Mouse (Mus musculus): ENCODE measurements at regions not wholly inside any gene's neighbourhood (a gene's known extent, or its start where the extent isn't known, plus 50 kb on each side); places are given as distances from the start of the nearest gene placed in this dataset.

DNA sequence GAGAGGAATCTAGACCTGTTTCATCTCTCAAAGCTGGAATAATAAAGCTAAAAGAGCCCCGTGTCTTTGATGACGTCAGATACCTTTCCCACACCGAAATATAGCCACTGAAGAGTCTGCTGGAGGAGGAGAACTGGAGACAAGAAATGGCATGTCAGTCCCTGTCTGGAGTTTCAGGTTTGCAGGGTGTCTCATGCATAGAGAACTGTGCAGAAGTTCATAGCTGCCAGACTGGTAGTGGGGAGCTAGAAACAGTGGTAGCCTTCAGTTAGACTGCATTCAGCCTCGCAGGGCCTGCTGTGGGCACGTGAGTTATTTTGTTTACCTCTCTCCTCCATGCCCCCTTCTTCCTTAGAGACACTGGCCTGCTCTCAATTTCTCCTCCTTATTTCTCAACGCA lies 127.5 kb upstream of the Irx4 start:
- Histone ChIP-seq H3K27ac (no peak overlapping the region), H3K4me3 (no peak overlapping the region)
- intact Hi-C loops (cut with DNase I): no loop called here
- TF ChIP-seq CTCF (IDR thresholded peaks at IDR 0.05): no peak
- no peak for DNase-seq (ENCODE audit: extremely low spot score in 1 of 2, low spot score in 2 of 2)

DNA sequence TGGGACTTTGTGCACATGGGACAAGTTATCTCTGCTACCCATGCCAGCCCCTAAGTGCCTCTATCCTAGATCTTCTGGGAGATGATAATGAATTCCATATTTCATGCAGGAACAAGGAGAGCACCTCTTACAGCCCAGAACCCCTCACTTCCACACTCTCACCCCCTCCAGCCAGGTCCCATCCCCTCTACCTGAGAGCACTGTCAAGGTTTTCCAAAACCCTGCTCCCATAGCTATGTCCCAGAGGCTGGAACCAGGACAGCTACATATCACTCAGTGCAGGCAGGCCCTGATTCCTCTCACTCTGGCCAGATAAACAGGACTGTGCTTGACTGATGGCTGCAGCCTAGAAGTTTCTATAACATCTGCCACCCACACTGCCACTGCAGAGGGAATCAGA lies 125.3 kb upstream of the Irx4 start:
- intact Hi-C loops (cut with DNase I): no loop called here
- TF ChIP-seq CTCF (IDR thresholded peaks at IDR 0.05): no peak
- no peak for DNase-seq (ENCODE audit: extremely low spot score in 1 of 2, low spot score in 2 of 2)
- H3K4me3 ChIP-seq: no peak overlapping the region
- no peak overlapping the region for H3K27ac ChIP-seq

DNA sequence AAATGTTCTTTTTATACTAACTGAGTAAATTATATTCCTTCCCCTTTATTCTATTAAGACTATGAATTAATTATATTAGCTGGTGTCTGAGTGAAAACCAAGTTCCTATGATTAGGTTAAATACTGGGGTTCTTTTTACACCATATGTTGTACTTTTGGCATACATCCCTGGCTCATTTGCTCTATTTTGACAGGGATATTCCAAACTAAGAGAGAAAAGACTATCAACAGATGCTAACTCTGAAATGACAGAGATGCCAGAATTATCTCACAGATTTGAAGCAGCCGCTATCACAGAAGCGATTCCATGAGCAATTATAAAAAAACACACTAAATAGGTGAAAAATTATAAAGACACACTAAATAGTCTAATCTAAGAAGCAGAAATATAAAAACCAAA lies 119.0 kb upstream of the Irx4 start:
- no peak for TF ChIP-seq CTCF (IDR thresholded peaks at IDR 0.05)
- DNase-seq (ENCODE audit: extremely low spot score in 1 of 2, low spot score in 2 of 2): no peak
- H3K27ac ChIP-seq: no peak overlapping the region
- H3K4me3 ChIP-seq: no peak overlapping the region
- intact Hi-C loops (cut with DNase I): no loop called here

DNA sequence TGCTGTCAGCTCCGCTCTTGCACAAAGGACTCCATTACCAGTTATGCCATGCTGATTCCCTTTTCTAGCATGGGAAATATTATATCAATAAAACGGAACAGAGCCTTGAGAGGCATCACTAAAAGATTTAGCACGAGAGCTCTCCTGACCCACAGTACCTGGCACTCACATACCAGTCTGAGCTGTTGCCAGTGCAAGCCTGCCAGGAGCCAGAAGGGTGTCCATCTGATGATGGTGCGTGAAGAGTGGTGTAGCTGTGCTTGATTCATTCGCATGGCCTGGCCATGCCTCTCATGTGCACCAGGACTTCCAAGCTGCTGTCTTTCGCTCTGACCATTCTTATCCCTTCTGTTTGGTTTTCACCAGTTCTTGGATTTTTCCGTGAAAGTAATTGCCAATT lies 102.3 kb upstream of the Irx4 start:
- no peak overlapping the region for H3K4me3 ChIP-seq
- intact Hi-C loops (cut with DNase I): no loop called here
- DNase-seq (ENCODE audit: extremely low spot score in 1 of 2, low spot score in 2 of 2): no peak
- TF ChIP-seq CTCF (IDR thresholded peaks at IDR 0.05): no peak
- no peak overlapping the region for H3K27ac ChIP-seq

DNA sequence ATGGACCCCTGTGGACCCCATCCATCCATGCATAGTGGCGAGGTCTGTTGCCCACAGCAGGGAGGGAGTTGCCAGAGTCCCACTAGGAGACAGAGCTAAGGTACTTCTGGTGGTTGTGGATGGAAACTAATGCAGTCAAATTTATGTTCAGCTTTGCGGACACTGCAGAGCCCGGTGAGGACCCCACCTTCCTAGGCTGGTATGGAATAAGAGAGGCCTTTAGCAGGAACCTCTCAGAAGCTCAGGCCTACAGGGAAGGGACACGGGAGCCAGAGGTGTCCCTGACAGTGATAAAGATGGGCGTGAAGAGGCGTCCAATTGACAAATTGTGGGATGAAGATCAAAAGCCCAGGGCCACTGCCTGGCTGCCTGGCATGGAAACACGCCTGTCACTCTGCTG lies 100.8 kb upstream of the Irx4 start:
- no peak for DNase-seq (ENCODE audit: extremely low spot score in 1 of 2, low spot score in 2 of 2)
- intact Hi-C loops (cut with DNase I): no loop called here

DNA sequence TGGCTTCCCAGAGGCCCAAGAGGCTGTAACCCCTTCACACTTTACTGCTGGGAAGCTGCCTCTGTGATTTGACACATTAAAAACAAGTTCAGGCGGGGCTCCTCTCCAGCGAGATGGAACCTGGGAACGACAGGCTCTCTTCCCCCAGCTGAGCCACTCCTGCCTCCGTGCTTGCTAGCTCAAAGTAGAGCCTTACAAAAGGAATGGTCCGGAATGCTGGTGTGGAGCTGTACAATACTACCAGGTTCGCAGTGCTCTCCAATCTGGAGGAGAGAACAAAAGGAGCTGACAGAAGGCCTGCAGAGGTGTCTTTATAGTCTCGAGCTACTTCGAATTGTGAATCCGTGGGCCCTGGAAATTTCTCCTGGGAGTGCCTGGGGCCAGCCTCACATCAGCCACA lies 100.4 kb upstream of the Irx4 start:
- DNase-seq (ENCODE audit: extremely low spot score in 1 of 2, low spot score in 2 of 2): no peak
- intact Hi-C loops (cut with DNase I): loop anchor here (2.0 to 5.0 kb wide), 2 partner anchors 147 to 245 kb away; no protein-coding TSS in a partner anchor
- Histone ChIP-seq H3K27ac (no peak overlapping the region), H3K4me3 (peak overlapping the region; percentile 36; the same call in 1 of the 2 replicates)
- TF ChIP-seq CTCF (IDR thresholded peaks at IDR 0.05): no peak

More for the DNA sequence above, 100.8 kb upstream of the Irx4 start:
- Histone ChIP-seq H3K4me3 (no peak overlapping the region), H3K27ac (no peak overlapping the region)
- no peak for TF ChIP-seq CTCF (IDR thresholded peaks at IDR 0.05)

DNA sequence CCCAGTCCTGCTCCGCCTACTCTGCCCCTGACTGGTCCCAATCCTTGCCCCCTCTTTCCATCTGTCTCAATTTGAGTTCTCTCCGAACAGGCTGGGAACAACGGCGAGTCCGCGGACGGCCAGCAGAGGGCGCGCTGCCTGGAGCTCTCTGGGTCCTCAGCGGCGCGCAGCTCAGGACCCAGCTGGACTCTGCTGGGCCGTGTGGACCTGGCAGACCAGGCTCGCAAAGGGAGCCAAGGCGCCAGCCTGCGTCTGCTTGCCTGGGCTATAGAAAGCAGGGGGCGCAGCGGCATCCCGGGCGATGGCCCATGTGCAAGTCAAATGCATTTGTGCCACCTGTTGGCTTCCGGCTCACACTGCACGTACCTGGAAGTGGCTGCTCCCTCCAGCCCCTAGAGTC lies 100.0 kb upstream of the Irx4 start:
- intact Hi-C loops (cut with DNase I): loop anchor here (2.0 to 5.0 kb wide), 2 partner anchors 147 to 245 kb away; no protein-coding TSS in a partner anchor
- TF ChIP-seq CTCF (IDR thresholded peaks at IDR 0.05): peak; percentile 88
- DNase-seq (ENCODE audit: extremely low spot score in 1 of 2, low spot score in 2 of 2): peak; percentile 72 to 83
- Histone ChIP-seq H3K27ac (no peak overlapping the region), H3K4me3 (peak overlapping the region; percentile 36)

DNA sequence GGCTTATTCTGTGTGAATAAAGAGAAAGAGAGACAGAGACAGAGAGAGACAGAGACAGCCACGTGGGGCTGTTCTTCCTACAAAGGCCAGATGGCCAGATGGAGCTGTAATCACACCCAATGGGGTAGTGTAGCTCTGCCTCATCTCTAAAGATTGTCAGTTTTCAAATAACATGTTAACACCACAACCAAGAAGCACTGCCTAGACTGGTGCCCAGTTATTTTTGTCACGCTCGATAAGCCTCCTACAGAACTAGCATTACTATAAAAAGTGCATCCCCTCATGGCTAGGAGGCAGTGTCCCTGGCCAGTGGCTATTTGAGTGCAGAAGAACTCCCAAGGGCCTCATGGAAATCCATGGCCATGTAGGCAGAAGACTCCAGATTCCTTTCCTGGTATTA lies 90.0 kb upstream of the Irx4 start:
- intact Hi-C loops (cut with DNase I): no loop called here
- no peak for TF ChIP-seq CTCF (IDR thresholded peaks at IDR 0.05)
- Histone ChIP-seq H3K27ac (no peak overlapping the region), H3K4me3 (no peak overlapping the region)
- DNase-seq (ENCODE audit: extremely low spot score in 1 of 2, low spot score in 2 of 2): no peak

DNA sequence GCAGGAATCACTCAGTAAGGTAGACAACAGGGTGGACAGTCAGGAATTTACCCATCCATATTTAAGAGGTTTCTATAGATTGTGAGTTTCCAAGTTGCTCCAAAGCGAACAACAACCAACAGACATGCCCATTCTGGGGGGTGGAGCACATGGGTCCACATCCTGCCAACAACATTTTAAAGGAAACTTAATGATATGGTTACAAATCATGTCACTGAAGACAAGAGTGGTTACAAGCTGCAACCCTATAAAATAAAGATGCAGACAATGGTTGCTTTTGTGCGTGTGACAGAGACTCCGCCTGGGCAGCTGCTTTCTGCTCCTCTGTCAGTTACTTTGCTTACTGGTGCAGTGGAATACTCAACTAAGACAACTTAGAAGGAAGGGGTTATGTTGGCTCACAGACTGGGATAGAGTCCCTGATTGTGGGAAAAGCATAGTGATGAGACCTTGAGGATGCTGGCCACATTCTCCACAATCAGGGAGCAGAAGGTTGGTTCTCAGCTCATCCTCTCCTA lies 52.3 kb upstream of the Irx4 start:
- no peak for DNase-seq (ENCODE audit: extremely low spot score in 1 of 2, low spot score in 2 of 2)
- no peak overlapping the region for H3K4me3 ChIP-seq
- TF ChIP-seq CTCF (IDR thresholded peaks at IDR 0.05): no peak

More for the DNA sequence above, 52.3 kb upstream of the Irx4 start:
- H3K27ac ChIP-seq: no peak overlapping the region
- intact Hi-C loops (cut with DNase I): no loop called here
